Mouse (Mus musculus) R1 (cell line): ENCODE measurements around the gene Tfrc.

Experiments
- DNase-seq: peaks from one replicate; pipeline ENCODE4 v3.0.0-alpha.2; 2018; ENCODE audit warnings: low read depth, low spot score

Tfrc gene

DNA sequence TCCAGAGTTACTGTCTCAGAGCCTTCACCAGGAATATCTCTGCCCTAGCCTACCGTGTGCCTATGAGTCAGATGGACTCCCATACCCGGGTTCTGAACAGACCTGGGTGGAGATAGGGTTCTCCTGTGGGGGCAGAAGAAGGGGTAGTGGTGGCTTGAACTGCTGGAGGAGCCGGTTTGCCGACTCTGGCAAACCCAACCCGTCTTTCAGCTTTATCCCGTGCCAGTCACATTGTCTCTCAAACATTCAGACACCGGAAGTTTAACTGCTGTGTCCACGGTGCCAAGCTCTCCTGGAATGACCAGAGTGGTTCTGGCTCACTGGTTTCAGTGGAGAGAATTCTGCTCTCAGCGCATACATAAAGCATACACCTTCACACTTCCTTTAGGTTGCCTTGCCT is 37.3 kb downstream of the Tfrc start:
- no peak for DNase-seq

DNA sequence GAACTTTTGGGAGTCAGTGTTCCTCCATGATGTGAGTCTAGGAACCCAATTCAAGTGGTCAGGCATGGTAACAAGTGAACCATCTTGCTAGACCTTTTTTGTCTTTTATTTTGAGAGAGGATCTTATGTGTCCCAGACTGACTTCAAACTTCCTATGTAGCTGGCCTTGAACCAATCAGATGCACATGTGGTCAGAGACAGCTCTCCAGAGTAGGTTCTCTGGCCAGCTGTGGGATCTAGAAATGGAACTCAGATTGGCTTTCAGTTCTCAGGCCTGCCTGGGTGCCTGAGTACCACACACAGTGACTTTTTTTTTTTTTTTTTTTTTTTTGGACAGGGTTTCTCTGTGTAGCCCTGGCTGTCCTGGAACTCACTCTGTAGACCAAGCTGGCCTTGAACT is 39.0 kb downstream of the Tfrc start:
- DNase-seq = no peak

DNA sequence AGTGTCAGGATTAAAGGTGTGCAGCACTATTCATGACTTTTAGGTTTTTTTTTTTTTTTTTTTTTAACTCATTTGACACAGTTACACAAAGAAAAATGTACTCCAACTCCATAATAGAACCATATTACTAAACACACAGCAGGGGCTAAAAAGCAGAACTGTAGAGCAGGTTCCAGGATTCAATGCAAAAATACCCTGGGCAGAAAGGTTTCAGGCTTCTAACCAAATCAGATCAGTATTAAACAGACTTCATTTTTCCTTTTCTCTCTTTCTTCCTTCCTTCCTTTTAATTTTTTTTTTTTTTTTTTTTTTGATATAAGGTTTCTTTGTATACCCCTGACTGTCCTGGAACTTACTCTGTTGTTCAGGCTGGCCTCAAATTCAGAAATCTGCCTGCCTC is 41.7 kb downstream of the Tfrc start:
- no peak for DNase-seq

DNA sequence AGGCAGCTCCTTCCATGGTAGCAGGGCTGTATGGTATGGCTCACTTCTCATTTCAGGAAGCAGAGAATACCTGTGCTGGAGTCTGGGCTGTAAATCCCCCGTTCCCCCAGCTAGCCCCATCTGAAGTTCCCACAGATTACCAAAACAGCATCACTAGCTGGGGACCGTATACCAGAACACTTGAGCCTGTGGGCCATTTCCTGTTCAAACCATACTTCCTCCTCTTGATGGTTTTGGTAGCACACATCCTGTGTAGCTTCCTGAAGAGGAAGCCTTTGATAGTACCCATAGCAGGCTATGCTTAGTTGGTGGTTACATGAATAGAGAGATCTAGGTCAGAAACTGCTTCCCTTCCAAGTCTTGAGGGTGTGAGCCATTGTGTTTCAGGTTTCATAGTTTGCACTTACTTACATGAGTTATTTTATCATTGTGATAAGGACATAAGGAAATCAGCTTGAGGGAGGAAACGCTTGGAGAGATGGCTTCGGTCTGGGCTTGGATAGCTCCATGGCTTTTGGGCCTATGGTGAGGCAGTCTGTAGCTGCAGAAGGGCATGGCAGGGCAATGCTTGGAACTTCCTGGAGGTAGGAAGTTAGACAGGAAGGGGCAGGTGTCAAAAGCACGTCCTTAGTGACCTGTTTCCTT is 42.4 kb downstream of the Tfrc start:
- no peak for DNase-seq

DNA sequence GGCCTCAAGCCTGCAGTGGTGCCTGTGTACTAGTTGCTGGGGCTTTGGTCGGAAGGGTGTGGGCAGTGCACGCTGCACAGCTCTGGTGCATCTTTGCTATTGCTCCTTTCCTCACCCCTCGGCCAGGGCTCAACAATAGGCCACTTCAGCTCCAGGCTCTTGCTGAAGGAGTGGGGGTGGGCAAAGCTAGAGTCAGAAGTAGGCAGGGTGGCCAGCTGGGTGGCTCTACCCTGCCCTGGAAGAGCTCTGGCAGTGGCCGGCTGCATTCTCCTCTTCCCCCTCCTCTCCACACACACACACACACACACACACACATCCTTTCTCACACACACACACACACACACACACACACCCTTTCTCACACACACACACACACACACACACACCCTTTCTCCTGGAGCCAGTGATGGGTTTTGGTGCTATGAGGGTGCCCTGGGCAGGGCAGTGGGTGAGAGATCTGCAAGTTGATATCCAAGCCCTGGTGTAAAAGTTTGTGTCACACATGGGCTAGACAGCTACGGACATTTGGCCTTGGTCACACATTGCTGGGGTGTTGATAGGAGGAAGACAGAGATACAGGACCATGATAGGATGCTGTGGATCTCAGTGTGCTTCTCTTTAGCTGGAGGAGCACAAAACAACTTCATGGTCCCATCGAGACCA is 45.5 kb downstream of the Tfrc start:
- no peak for DNase-seq

DNA sequence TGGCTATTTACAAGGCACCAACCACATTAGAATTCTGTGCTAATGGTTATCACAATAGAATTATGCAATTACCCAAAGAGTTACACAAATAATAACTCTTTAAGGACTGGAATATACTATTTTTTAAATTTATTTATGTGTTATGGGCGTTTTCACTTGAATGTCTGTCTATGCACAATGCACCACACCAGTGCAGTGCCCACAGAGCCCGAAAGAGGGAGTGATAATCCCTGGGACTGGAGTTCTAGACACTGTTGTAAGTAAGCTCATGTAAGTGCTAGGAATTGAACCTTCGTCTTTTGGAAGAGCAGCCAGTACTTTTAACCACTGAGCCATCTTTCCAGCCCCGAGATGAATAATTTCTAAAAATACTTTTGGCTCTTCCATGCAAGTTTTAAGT is 46.8 kb downstream of the Tfrc start:
- DNase-seq = peak; percentile 85

DNA sequence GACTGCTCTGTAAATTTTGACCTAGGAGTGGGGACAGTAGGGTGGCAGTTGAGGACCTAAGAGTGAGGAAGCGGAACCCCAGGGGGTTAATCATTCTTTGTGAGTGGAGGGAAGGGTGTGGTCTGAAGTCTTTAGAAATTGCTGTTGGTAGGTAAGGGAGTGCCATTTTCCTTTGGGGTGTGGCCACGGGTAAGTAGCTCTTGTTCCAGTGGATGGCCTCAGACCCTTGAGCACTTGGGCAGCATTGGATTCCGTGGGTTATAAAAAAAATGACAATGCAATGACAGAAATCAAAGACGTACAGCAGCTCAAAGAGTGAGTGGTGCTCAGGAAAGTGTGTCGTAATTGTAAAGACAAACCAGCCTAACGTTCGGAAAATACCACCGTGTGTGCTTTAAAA is 47.6 kb downstream of the Tfrc start:
- DNase-seq = peak; percentile 93

DNA sequence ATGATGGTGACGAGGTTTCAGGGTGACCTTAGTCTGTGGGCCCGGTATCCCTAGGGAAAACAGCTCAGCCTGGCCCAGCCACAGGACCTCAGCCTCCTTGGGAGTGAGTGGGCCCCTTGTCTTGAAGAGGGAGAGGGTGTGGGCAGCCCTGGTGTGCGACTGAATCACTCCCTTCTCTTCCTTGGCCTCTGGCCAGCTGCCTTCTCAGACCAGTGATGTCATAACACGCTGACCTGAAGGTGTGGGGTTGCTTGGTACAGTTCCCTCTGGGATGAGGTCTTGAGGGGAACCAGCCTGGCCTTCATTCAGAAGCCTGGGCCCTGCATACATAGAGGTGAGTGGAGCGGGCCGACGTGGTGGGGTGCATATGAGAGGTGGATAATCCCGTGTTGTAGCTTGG is 48.1 kb downstream of the Tfrc start:
- no peak for DNase-seq

DNA sequence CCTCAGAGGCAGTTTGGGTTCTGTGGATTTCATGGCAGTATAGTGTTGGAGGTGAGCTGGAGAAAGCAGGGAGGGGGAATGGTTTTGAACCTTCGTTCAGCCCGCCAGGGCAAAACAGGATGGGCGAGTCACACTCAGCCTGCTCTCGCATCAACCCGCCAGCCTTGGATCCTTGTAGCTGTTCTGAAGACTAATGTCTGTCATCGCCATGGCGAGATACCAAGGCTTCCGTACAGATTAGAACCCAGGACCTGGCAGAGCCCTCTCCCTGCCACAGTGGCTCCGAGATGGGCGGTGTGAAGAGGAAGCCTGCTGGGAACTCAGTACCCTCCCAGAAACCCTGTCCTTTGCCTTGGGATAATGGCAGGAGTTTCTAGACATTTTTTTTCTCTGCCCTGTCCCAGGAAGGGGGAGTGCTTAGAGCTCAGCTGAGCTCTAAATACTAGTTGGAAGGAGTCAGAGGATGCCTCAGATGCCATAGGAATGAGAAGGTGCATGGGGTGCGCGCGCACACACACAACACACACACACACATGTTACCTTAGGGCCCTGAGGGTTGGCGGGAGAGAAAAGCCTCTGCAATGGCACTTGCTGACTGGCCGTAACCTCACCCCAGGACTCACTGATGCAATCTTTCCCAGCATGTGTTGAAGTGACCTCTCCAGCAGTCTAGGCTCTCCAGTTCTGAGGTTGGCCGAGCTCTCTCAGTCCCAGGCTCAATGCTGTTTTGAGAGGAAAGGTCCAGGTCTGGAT is 49.0 kb downstream of the Tfrc start:
- no peak for DNase-seq

DNA sequence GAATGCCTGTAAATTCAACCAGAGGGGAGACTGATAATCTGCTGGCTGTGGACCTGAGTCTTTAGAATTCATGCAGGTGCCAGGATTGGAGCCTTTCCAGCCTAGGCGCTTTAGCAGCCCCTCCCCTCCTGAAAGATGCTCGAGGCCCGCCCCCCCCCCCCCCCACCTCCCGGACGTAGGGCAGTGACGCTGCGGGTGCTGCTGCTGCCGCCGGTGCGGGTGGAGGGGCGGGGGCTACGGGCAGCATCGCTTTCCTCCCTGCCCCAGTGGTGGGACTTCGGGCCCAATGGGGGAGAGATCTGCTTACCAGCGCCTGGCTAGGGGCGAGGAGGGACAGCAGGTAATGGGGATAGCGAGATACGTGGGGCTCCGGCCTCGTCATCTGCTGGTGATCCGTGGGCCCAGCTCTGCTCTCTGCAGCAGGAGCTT is 50.0 kb downstream of the Tfrc start:
- no peak for DNase-seq

DNA sequence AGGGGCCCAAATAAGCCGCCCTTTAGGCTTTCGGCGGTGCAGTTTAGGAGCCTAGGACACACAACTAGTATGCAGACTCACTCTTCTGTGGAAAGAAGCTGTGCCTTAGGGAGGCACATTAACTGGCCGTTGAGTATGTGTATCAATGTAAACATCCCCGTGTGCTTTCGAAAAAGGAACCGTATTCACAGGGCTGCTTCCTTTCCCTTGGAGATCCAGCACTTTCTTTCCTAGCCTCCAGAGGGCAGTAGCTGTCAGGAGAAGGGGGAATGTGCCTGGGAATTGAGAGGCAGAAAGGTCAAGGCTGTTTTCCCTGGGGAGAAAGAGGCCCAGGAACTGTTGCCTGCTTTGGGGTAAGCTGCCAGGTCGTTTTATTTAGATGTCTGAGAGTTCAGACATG is 50.7 kb downstream of the Tfrc start:
- DNase-seq = peak; percentile 91

DNA sequence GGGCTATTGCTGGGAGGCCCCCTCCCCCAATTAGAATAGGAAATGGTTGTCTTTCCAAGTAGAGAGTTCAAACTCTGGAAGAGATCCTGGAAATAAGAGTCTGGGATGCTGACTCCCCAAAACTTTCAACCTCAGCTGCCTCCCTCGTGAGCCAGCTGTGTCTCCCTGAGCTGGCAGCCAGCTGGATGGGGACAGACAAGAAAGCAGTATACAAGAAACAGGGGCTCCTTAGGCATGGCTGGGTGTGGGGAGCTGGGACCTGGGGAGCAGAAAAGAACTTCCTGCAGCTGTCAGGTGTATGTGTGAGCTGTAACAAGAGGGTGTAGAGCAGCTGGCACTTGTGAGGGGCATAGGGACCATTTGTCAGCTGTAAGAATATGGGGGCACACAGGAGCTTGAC is 51.4 kb downstream of the Tfrc start:
- DNase-seq = no peak

DNA sequence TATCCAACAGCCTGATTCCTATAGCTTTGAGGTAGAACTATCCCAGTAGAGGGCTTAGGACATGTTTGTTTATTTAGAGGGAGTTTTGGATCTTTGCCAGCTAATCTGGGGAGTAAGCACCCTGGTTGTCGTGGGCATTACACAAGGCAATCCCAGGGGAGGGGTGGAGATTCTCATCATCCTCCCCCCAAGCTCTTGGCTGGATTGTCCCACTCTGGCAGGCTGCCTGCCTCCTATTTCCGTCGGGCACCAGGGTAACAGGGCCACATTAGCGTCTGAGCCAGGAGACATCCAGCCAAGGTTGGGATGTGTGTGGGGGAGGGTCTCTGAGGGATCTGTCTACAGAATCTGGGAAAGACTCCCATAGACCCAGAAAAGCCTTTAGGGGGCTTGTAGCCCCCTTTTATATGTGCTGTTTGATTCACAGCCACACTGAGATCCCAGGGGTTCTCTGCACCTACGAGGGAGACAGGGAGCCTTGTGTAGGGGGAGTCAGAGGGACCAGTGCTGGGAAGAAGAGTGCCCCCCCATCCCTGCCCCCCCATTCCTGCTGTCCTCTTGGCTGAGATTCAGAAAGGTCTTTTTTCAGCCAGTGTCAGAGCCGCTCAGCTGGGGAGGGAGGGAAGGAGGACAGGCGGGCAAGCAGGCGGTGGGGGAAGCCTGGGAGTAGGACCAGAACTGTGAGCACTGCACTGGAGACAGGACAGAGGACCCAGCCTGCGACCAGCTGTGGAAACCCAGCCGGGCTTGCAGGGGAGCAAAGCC is 52.0 kb downstream of the Tfrc start:
- no peak for DNase-seq

DNA sequence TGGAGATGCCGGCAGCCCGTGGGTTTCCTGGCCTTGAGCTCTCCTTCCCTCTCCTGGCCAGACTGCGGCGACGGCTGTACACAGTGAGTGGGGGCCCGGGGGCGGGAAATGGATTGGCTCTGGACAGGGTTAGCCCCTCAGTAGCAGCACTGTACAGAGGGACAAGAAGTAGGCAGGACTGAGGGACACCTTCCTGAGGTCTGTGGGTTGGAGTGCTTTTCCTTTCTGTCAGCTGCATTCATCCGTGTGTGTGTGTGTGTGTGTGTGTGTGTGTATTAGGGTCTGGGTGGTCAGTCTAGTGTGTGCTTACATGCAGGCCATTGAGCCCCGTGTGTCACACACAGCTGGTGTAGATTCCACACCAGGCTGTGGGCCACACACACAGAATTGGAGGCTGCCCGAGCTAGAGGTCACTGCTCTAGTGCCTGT is 52.8 kb downstream of the Tfrc start:
- DNase-seq = no peak

DNA sequence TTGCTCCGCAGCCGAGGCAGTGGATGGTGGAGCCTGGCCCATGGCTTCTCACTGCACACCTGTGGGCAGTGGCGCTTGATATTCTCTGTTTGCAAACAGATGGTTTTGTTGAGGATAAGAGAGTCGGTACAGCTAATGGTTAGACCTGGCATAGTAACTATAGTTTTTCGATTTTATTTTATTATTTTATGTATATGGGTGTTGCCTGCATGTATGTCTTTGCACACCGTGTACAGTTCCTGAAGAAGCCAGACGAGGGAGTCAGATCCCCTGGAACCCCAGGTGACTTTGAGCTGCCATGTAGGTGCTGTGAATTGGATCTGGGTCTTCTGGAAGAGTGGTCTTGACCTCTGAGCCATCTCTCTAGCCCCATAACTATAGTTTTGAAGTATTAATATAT is 53.7 kb downstream of the Tfrc start:
- DNase-seq = no peak

DNA sequence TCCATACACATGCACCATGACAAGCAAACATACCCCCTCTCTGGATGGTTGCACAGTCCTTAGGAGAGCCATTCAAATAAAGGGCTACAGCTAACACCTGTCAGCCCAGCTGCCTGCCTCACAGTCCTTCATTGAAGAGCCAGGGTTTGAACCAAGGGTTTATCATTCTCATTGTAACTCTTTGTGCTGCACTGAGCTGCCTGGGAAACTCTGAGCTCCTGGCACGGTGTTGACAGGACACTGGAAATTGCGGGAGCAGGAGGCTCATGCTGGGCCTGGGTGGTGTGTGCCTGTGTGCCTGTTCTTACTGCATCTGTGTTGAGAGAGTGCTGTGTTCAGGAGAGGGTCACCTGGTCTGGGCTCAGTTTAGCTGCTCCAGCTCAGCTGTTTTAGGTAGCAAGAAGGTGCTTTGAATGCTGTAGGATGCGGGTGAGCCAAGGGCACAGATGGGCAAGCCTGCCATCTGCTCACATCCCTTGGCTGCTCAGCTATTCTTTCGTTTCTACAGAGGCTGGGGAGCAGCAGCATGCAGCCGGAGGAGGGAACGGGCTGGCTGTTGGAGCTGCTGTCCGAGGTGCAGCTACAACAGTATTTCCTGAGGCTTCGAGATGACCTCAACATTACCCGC is 54.6 kb downstream of the Tfrc start:
- no peak for DNase-seq

DNA sequence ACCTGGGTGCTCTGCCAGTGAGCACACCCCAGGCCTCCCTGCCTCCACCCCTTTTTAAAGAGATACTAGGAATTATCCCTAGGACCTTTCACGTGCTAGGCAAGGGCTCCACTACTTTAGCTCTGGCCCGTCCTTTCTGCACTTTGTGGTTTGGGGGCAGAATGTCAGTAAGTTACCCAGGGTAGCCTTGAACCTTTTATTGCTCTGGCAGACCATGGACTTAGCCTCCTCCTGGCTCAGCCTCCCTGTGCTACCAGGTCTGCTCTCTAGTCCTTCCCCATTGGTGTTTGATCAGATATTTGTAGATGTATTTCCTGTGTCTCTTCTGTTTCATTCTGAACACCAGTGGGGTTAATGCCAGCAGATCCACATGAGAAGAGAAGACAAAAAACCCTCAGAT is 55.5 kb downstream of the Tfrc start:
- DNase-seq = no peak

DNA sequence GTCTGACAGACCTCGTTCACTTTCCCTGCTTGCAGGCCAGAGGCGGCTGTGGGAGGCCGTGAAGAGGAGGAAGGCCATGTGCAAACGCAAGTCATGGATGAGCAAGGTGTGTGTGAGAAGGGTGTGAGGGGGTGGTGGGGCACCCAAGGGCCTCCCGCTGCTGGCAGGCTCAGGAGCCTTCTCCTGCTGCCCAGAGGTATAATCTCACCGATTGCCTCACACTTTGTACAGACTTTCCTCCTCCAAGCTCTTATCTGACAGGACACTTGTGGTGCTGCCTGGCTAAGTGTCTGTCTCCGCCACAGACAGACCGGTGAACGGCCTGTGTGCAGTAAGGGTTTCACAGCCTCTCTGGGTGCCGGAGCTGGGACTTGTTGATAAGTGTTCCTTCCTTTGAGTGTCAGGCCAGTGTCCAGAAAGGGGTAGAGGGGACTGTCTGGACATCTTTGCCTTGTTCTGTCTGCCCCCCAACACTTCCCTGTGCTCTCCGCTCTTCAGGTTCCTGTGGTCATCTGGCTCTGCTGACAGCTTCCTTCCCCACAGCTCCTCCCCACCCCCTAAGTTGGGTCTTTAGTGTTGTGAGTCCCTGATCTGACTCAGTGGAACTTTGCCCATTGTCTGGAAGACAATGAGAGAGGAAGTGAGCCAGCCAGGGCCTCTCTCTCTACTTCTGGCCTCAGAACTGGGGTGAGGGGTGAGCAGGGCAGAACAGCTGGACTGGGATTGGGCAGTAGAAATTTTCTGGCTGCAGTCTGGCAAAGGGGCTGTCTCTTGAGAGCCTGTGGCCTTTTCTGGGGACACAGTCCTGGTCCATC is 57.3 kb downstream of the Tfrc start:
- DNase-seq = peak; percentile 93

DNA sequence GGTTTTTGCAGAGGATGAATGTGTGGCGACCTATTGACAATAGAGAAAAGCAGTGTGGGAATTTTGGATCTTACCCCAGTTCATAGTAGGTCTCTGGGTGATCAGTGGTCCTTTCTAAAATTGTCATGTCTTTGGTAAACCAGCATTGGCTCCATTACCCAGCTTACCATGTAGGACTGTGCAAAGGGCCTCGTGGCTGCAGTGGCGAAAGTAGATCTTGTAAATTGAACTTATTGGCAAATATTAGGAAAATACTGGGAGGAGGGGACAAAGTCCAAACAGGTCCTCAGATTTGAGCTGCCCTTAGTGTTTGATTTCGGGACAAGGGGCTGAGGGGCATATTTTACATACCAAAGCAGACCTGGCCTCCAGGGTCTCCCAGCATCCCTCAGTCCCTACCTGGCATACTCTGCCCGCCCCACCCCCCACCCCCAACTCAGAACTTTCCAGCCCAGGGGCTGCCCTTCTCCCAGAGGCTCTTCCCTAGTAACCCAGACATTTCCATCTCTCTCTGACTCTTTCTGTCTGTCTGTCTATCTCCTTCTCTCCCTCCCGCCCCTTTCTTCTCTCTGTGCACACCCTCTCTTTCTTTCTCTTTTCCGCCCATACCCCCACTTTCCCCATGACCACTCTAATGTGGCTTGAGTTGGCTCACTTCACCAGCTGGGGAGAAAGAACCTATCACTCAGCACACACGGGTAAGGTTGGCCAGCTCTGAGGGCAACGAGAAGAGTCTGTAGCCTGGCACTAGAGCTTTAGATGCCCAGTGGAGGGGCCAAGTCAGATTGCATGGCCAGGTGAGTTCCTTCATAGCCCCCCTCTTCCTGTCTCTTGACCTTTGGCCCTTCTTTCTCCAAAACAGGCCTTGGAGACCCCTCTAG is 58.2 kb downstream of the Tfrc start:
- DNase-seq = no peak

DNA sequence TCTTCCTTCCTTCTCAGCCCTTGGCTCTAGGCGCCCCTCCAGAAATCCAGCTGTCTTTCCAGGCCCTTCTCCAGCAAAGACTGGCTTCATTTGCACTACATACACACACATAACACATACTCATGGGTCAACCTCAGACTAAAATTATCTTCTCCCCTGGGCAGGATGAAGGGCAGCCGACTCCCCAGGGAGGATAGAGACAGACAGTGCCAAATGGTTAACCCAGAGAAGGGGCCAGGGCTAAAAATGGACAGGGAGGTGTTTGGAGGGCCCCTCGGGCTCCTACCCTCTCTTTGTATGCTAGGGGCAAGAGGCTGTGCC is 58.8 kb downstream of the Tfrc start:
- DNase-seq = no peak
